Mouse (Mus musculus) left cerebral cortex, adult 6 months (tissue): ENCODE measurements around the gene Btg3. TPM values are rescaled to one million over a fixed set of nuclear protein-coding genes. Genes with fewer than 3 reads are reported as not detected.

ENCODE experiments used
- long read RNA-seq, 2 experiments: library from polyadenylated mRNA; unstranded; transcript quantifications; one replicate each; pipeline ENCODE4 v2.0.0; 2019 to 2020
- polyA plus RNA-seq: library from polyadenylated mRNA; unstranded; fragments of <200 nt; fragmentation: Nextera tagmentation; gene quantifications from 2 replicates; pipeline ENCODE4 v1.2.3, GENCODE M21; 2021

Btg3 gene
- 12.1 and 50.8 TPM in 2 replicates for polyA plus RNA-seq
- long read RNA-seq, experiment 1, transcript Btg3-201 (5 exons, 1,414 nt): major isoform, 21 of 27 reads
- long read RNA-seq, experiment 1, partial matches to known transcripts: 2 of 27 reads
- long read RNA-seq, experiment 1, other reads (novel, unspliced or antisense): 4 of 27 reads
- long read RNA-seq, experiment 2, transcript Btg3-201 (5 exons, 1,414 nt): major isoform, 8 of 18 reads
- long read RNA-seq, experiment 2, partial matches to known transcripts: 0 of 18 reads
- long read RNA-seq, experiment 2, other reads (novel, unspliced or antisense): 10 of 18 reads

GRCm38 (mm10) chr16:78376745-78377570 lies at the start of gene Btg3:
TSS of gene Btg3 (minus strand) at chr16:78377192.

GRCm38 (mm10) chr16:78301183-78301830 lies 75.7 kb downstream of the Btg3 start, which contains the start of gene Cxadr:
TSS of gene Cxadr (plus strand) at chr16:78301489.

Other genes with a start within 250 kb of the Btg3 start
- gene Cxadr, start 75.7 kb downstream of the Btg3 start, polyA plus RNA-seq: 2.9 and 4.8 TPM in 2 replicates
- gene D16Ertd472e, start 199.5 kb upstream of the Btg3 start, polyA plus RNA-seq: 6.6 TPM in 2 replicates